Mouse (Mus musculus) neural tube, embryonic 11.5 days (tissue): ENCODE results near the gene Baz1b. TPM values are rescaled to one million over a fixed set of nuclear protein-coding genes. Genes with fewer than 3 reads are reported as not detected.

Experiments used
- ATAC-seq: fragments of 200-750 bp; cut with Nextera tagmentation; 2 replicates; pipeline ENCODE4 v1.8.0; 2017; ENCODE audit warnings: moderate number of reproducible peaks, mild to moderate bottlenecking, moderate TSS enrichment, moderate library complexity; ENCODE audit not compliant: insufficient read depth, low FRiP score, low TSS enrichment
- DNase-seq: peaks from one replicate; pipeline ENCODE4 v3.0.0-alpha.2; 2015; ENCODE audit warnings: low spot score
- H3K27ac ChIP-seq: fragments of 300-500 bp; sonication (generic); 2 replicates; pipeline ENCODE4 v1.5.1; 2014; ENCODE audit warnings: low read depth, mild to moderate bottlenecking, low read length
- H3K27me3 ChIP-seq: fragments of 300-500 bp; sonication (generic); 2 replicates; pipeline ENCODE4 v1.6.1; 2014; ENCODE audit warnings: mild to moderate bottlenecking, low read length, mixed read lengths; ENCODE audit not compliant: control insufficient read depth, insufficient read depth
- H3K36me3 ChIP-seq: fragments of 300-500 bp; sonication (generic); 2 replicates; pipeline ENCODE4 v1.6.1; 2014; ENCODE audit warnings: mild to moderate bottlenecking, low read length, moderate library complexity, mixed read lengths; ENCODE audit not compliant: control insufficient read depth, insufficient read depth
- H3K4me1 ChIP-seq: fragments of 300-500 bp; sonication (generic); 2 replicates; pipeline ENCODE4 v1.6.1; 2014; ENCODE audit warnings: low read length, mixed read lengths; ENCODE audit not compliant: control insufficient read depth, insufficient read depth
- H3K4me2 ChIP-seq: fragments of 300-500 bp; sonication (generic); 2 replicates; pipeline ENCODE4 v1.6.1; 2014; ENCODE audit warnings: low read depth, mild to moderate bottlenecking, moderate library complexity
- H3K4me3 ChIP-seq: fragments of 300-500 bp; sonication (generic); 2 replicates; pipeline ENCODE4 v1.5.1; 2014; ENCODE audit warnings: low read depth, low read length
- H3K9ac ChIP-seq: fragments of 300-500 bp; sonication (generic); 2 replicates; pipeline ENCODE4 v1.6.1; 2014; ENCODE audit warnings: mild to moderate bottlenecking, low read length
- H3K9me3 ChIP-seq: fragments of 300-500 bp; sonication (generic); 2 replicates; pipeline ENCODE4 v1.6.1; 2016; ENCODE audit warnings: low read length; ENCODE audit not compliant: control insufficient read depth
- WGBS: fragments of 180-500 bp; shearing (Covaris S2); extraction: QIAGEN DNeasy Blood & Tissue Kit; methylation state at CpG from one replicate; pipeline ENCODE4 v1.1.7; 2014; 5-methylcytosine and 5-hydroxymethylcytosine counted together
- polyA plus RNA-seq: library from polyadenylated mRNA; unstranded; fragments of >200 nt; fragmentation: Nextera tagmentation; extraction: Ambion mirVana; gene quantifications from 2 replicates; pipeline ENCODE4 v1.2.1, GENCODE M21; 2014

Baz1b gene
- polyA plus RNA-seq, 1 experiment from 2014 or later = 60.3 TPM

DNA sequence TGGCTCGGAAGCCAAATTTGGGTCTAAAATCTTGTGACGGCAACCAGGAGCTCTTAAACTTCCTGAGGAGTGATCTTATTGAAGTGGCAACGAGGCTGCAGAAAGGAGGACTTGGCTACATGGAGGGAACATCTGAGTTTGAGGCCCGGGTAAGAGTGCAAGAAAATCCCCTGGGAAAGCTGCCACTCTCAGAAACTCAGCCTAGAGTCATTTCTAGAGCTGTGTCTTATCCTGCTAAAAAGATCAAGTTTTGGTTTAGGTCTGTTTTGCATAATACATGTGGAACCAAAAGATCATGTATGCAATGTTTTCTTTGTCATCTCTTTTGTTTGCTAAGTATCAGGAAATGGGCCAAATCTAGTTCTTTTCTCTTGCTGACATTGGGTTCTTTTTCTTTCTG, 43.1 kb downstream of the Baz1b start:
- H3K36me3 ChIP-seq = peaks cover 31% of the 10 kb centered on the region

DNA sequence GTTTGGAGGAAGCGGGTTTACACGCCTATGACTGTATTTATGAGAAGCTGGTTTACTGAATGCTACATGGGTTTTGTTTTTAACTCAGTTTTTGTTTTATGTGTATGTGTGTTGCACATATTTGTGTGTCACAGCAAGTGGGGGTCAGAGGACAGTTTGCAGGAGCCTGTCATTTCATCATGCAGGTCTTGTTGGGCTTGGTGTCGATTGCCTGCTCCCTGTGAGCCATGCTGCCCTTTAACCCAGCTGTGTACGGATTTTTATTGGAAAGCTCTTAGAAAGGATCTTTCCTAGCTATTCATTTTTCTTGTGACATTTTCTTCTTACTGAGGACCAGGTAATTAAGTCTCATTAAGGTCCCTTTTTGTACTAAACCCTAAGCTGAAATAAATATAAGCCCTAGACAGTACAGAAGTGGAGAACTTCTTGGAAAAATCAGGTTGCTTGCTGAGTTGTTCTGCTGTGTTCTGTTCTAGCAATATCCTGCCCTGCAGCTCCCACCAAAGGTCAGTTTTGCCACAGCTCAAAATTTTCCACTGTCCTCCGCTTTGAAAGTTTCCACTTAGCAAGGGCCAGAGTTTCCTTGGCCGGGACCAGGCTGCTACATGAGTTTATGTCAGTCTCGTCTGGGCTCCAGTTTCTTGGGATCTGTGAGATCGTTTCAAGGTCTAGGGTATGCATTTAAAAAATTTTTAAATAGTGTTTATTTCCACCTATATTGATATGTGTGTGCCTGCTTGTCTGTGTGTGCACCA, 46.3 kb downstream of the Baz1b start:
- Histone ChIP-seq H3K27me3 (no peaks in the 10 kb centered on the region), H3K4me3 (no peak overlapping the region), H3K9ac (no peak overlapping the region), H3K9me3 (no peaks in the 10 kb centered on the region), H3K4me2 (no peak overlapping the region), H3K27ac (no peak overlapping the region), H3K36me3 (peaks cover 25% of the 10 kb centered on the region), H3K4me1 (no peaks in the 10 kb centered on the region)
- DNase-seq = no peak
- ATAC-seq = no peak
- 91% methylated on average over 8 of the region's 8 CpGs for WGBS

More for the DNA sequence above, 43.1 kb downstream of the Baz1b start:
- Histone ChIP-seq H3K9ac (no peak overlapping the region), H3K27me3 (no peaks in the 10 kb centered on the region), H3K9me3 (no peaks in the 10 kb centered on the region), H3K4me2 (no peak overlapping the region), H3K4me3 (no peak overlapping the region), H3K27ac (no peak overlapping the region), H3K4me1 (no peaks in the 10 kb centered on the region)
- no peak for ATAC-seq
- 90% methylated on average over 4 of the region's 4 CpGs for WGBS
- DNase-seq = no peak

GRCm38 (mm10) chr5:135236571-135236970, 49.5 kb downstream of the Baz1b start:
- H3K9ac ChIP-seq = no peak overlapping the region
- no peak overlapping the region for H3K4me2 ChIP-seq
- no peak overlapping the region for H3K27ac ChIP-seq
- ATAC-seq = no peak
- peaks cover 35% of the 10 kb centered on the region for H3K36me3 ChIP-seq
- 54% methylated on average over 2 of the region's 2 CpGs for WGBS
- H3K27me3 ChIP-seq = no peaks in the 10 kb centered on the region
- H3K4me1 ChIP-seq = no peaks in the 10 kb centered on the region
- H3K4me3 ChIP-seq = no peak overlapping the region
- peak; percentile 63 for DNase-seq
- H3K9me3 ChIP-seq = no peaks in the 10 kb centered on the region

DNA sequence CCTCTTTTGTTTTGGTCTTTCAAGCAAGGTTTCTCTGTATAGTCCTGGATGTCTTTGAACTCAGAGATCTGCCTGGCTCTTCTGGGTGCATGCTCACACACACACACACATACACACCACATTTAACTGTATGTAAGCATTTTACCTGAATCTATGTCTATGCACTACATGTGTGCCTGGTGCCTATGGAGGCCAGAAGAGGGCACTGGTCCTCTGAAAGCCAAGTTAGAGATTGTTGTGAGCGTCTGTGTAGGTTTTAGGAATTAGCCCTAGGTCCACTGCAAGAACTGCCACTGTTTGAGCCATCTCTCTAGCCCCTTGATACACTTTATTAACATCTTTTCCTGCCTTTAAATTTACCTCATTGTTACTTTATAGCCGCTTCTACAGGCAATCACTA, 51.8 kb downstream of the Baz1b start:
- H3K27ac ChIP-seq = no peak overlapping the region
- H3K4me2 ChIP-seq = no peak overlapping the region
- WGBS = 95% methylated on average over 2 of the region's 2 CpGs
- H3K27me3 ChIP-seq = no peaks in the 10 kb centered on the region
- H3K9ac ChIP-seq = no peak overlapping the region
- H3K4me3 ChIP-seq = no peak overlapping the region
- no peak for DNase-seq
- H3K4me1 ChIP-seq = no peaks in the 10 kb centered on the region
- H3K9me3 ChIP-seq = no peaks in the 10 kb centered on the region
- peaks cover 40% of the 10 kb centered on the region for H3K36me3 ChIP-seq
- ATAC-seq = no peak

DNA sequence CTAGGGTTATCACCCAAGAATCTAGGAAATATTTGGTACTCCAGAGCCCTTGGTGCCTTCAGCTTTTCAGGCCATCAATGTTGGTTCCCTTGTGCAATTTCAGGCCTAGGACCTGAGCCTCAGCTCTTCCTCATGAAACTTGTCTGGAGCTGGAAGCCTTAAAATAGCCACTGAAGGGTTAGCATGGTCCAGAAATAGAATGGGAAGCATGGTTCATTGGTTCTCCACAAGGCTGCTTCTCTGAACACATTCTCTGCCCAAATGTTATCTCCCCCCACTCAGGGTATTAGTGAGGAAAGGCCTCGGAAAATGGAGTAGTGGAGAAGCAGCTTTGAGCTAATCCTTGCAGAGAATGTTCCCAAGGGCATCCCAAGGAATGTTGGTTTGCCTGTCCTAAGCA, 54.4 kb downstream of the Baz1b start:
- no peak overlapping the region for H3K27ac ChIP-seq
- H3K36me3 ChIP-seq = peaks cover 44% of the 10 kb centered on the region
- H3K4me2 ChIP-seq = no peak overlapping the region
- ATAC-seq (no peak), DNase-seq (no peak)
- H3K4me1 ChIP-seq = no peaks in the 10 kb centered on the region
- H3K9me3 ChIP-seq = no peaks in the 10 kb centered on the region
- H3K27me3 ChIP-seq = no peaks in the 10 kb centered on the region
- H3K9ac ChIP-seq = no peak overlapping the region
- WGBS = 81% methylated on average over 1 of the region's 1 CpGs
- no peak overlapping the region for H3K4me3 ChIP-seq

DNA sequence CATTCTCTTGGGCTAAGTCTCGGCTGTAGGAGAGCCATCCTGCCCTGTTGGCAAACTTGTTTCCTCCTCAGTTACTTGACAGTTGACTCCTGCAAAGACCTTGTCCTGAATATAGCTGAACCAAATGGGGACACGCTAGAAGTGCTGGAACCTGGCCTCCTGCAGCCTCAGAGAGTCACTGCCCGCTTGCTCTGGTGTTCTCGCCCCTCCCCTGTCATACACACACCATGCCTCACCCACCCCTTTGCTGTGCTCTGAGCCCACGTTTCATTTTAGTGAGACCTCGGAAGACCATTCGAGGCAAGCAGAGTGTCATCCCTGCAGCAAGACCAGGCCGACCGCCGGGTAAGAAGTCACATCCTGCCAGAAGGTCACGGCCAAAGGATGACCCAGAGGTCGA, 55.1 kb downstream of the Baz1b start:
- Histone ChIP-seq H3K27me3 (no peaks in the 10 kb centered on the region), H3K4me1 (no peaks in the 10 kb centered on the region), H3K9ac (no peak overlapping the region), H3K36me3 (peaks cover 42% of the 10 kb centered on the region), H3K4me3 (no peak overlapping the region), H3K4me2 (no peak overlapping the region), H3K9me3 (no peaks in the 10 kb centered on the region), H3K27ac (no peak overlapping the region)
- ATAC-seq (no peak), DNase-seq (no peak)
- WGBS = 79% methylated on average over 12 of the region's 12 CpGs

- no peak overlapping the region for H3K9ac ChIP-seq
- no peak overlapping the region for H3K27ac ChIP-seq
- peaks cover 2% of the 10 kb centered on the region; the same call in 1 of the 2 replicates for H3K4me1 ChIP-seq
- H3K4me2 ChIP-seq = no peak overlapping the region
- 94% methylated on average over 3 of the region's 3 CpGs for WGBS
- H3K36me3 ChIP-seq = peaks cover 38% of the 10 kb centered on the region
- H3K27me3 ChIP-seq = no peaks in the 10 kb centered on the region
- ATAC-seq (no peak), DNase-seq (no peak)
- no peaks in the 10 kb centered on the region for H3K9me3 ChIP-seq
- H3K4me3 ChIP-seq = no peak overlapping the region
Observed at GRCm38 (mm10) chr5:135242608-135243007, 55.5 kb downstream of the Baz1b start.

GRCm38 (mm10) chr5:135243166-135243565, 56.1 kb downstream of the Baz1b start:
- ATAC-seq = no peak
- H3K36me3 ChIP-seq = peaks cover 36% of the 10 kb centered on the region

DNA sequence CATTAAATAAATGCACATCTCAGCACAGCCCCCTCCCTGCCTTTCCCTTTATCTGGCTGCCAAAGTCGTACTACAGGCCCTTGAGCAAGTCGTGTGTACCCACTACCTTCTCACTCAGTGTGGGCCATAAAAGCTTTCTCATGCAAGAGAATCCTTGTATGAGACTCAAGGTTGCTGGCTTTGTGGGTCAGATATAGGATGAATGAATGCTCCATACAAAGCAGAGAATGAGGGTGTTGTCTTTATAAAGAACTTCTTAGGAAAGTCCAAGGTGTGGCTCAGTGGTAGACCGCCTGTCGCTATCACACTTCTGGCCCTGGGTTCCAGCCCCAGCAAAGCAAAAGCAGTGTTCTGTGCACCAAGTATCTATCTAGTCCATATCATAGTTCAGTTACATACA, 59.5 kb downstream of the Baz1b start:
- H3K4me2 ChIP-seq = no peak overlapping the region
- H3K9me3 ChIP-seq = no peaks in the 10 kb centered on the region
- no peak overlapping the region for H3K27ac ChIP-seq
- WGBS = 62% methylated on average over 4 of the region's 4 CpGs
- H3K27me3 ChIP-seq = peaks cover 4% of the 10 kb centered on the region; the same call in 1 of the 2 replicates
- DNase-seq = no peak
- no peak for ATAC-seq
- H3K4me3 ChIP-seq = no peak overlapping the region
- H3K36me3 ChIP-seq = peaks cover 18% of the 10 kb centered on the region
- peaks cover 13% of the 10 kb centered on the region for H3K4me1 ChIP-seq
- H3K9ac ChIP-seq = no peak overlapping the region

More at GRCm38 (mm10) chr5:135243166-135243565, 56.1 kb downstream of the Baz1b start:
- Histone ChIP-seq H3K27ac (no peak overlapping the region), H3K4me2 (no peak overlapping the region), H3K9ac (no peak overlapping the region), H3K9me3 (no peaks in the 10 kb centered on the region), H3K27me3 (no peaks in the 10 kb centered on the region), H3K4me1 (peaks cover 4% of the 10 kb centered on the region; the same call in 1 of the 2 replicates), H3K4me3 (no peak overlapping the region)
- whole genome bisulfite sequencing = 79% methylated on average over 1 of the region's 1 CpGs
- no peak for DNase-seq
